Mouse (Mus musculus) cerebellum, postnatal 10 days (tissue): Measurements from ENCODE around the gene Ube2l3.
"Not testable (repeated sequence)": the region's sequence is repeated elsewhere in the genome, so short reads cannot be mapped to it uniquely, and the experiment has no call there.

Experiments used
- DNase-seq, 2 experiments: peaks; one replicate each; pipeline ENCODE4 v3.0.0; 2021; ENCODE audit warnings: mixed read lengths in 2 of 2

Gene Ube2l3

DNA sequence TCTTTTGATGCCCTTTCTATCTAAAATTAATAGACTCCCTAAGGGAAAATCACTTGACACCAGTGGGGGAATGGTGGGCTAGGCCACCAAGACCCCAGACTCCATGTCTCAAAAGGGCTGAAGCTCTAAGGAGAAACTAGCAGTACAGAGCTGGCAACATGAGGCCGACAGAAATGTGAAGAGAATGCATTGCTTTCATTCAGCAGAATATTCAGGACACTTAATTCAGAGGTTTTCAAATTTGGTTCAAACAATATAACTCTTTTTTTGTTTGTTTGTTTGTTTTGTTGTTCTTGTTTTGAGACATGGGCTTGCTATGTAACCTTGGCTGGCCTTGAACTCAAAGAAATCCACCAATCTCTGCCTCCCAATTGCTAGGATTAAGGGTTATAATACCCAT is at the start of gene Ube2l3:
Gene Ube2l3 (minus strand): TSS at position 101 of the 400 bp plus-strand sequence.
- DNase-seq = no peak

DNA sequence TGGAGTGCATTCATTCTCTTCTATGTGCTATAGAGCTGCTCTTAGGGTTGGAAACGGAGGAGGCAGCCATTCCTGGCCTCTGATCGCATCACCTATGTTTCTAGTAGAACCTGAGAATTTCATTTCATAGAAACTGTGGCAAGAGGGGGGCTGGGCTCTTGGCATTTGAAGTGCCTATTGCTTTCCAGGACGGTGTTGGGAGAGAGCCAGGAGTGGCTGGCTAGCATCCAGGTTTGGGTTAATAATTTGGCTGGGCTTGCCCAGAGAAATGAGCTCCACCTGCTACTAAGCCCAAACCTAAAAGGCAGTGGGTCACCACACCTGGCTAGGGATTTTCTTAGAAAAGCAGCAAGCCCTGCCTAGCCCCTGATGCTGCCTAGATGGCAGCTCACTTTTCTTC is 49.1 kb upstream of the Ube2l3 start:
- DNase-seq = peak; percentile 97 to 98

DNA sequence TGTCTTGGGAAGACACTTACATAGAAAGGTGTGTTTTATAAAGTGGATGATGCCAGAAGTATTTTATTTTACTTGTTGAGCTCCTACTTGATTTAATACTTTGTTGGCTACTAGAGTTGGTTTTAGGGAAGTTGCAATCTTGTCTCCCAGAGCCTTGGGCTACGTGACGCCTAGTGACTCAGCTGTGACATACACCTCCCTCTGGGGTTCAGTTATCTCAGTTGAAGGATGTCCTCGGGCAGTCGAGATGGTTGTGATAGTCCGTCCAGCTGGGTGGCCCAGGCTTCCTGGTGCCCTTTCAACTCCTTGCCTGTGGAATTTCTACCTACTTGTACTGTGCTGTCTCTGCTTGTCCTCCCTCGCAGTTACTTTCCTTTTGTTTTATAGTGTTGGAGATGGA is 46.7 kb upstream of the Ube2l3 start:
- no peak for DNase-seq

DNA sequence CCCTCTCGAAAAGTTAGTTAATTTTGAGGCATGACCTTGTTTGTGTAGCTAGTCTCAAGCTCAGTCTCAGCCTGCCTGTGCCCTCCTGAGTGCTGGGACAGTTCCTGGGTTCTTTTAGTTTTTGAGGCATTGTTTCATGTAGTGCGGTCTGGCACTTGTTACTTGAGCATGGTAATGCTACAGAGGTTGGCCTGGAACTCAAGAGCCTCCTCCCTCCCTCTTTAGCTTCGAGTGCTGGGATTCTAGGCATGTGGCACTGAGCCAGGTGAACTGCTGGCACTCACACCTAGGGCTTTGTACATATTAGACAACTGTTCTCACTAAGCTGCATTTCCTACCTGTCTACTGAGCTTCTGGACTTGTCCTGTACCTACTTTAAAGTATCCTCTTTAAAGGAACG is 45.3 kb upstream of the Ube2l3 start:
- peak; percentile 47 to 54 for DNase-seq

DNA sequence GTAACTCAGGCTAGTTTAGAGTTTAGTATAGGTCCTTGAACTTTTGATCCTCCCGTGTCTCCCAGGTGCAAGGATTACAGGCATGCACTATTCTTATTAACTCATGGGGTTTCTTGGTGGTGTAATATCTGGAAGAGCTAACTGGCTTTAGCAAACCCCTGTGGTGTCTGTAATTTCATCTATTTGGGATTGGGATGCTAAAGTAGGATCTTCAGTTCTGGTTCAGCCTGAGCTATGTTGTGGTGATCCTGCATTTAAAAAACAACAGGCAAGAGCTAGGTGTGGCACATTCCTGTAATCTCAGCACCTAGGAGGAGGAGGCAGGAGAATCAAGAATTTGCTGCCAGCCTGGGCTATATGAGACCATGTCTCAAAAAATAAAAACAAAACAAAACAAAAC is 42.5 kb upstream of the Ube2l3 start:
- no peak for DNase-seq

DNA sequence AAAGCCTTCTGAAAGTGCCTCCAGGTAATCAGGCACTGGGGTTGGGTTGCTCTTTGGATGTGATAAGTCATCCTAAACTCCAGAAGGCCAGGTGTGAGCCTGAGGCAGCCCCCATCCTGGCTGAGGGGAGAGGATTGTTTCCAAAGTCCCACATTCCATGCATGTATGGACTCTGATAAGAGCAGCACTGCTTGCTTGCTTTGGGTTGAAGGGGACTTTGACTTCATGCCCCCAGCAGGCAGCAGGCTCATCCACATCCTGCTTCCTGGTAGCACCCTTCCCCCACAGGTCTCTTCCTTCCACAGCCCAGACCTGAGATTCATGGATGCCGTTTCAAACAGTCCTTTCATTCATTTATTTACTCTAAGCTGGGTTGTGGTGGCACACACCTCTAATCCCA is 41.3 kb upstream of the Ube2l3 start:
- no peak for DNase-seq

DNA sequence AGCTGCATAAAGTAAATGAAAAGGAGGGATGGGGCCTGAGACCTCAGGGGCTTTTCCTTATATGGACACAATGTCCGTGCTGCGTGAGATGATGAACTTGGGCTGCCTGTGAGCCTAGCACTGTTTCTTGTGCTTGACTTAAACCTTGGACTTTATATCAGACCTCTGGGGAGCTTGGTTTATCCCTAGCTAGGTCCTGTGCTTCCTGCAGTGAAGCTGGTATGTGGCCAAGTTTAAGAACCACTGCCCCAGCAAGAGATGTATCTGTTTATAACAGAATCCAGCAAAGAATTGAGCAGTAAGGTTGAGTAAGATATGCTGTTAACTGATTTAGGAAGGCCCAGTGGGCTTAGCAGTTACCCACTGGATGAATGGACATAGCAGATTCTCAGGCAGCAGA is 37.0 kb upstream of the Ube2l3 start:
- no peak for DNase-seq

DNA sequence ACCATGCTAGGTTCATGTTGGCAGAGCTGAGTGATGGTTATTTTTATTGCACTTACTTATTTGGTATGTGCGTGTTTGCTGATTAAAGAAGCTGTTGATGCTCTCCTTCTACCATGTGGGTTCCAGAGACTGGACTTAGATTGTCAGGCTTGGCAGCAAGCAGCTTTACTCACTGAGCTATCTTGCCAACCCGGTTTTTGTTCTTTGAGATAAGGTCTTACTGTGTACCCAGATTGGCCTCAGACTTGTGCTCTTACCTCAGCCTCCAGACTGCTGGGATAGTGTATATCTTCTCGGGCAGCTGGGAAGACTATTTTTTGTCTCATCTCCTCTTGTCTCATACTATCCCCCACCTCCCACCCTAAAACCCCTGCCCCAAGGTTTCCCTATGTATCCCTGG is 35.2 kb upstream of the Ube2l3 start:
- no peak for DNase-seq

DNA sequence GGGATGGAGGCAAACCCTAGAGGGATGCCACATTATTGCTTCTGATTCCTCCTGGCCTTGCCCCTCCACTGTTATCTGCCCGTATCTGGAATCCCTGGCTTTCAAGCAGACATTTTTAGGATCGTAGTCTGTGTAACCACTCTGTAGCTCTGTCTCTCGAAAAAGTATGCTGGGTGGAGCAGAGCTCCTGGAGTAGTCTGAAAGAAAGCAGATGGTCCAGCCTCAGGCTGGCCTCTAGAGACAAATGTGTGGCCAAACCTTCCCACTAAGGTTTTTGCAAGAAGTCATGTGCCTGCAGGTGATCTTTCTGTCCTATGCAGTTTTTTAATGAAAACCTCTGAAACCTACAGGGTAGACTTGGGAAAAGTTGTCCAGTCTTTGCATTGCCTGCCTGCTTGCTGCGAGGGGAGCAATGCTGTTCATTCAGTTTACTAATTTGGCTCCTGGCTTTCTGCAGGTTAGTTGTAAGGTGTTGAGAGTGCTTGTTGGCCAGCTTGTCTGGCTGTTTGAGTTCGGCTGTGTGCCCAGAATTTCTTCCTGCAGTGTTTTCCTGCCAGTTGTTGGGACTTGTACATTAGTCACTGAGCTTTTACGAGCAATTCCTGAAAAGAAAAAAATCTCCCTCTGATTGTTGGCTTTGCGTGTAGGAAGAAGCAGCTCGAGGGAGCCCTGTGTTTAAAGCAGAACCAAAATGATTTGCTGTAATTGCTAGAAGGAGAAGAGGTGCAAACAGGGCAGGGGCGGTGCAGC is 32.6 kb upstream of the Ube2l3 start:
- DNase-seq = peak; percentile 62 to 69

DNA sequence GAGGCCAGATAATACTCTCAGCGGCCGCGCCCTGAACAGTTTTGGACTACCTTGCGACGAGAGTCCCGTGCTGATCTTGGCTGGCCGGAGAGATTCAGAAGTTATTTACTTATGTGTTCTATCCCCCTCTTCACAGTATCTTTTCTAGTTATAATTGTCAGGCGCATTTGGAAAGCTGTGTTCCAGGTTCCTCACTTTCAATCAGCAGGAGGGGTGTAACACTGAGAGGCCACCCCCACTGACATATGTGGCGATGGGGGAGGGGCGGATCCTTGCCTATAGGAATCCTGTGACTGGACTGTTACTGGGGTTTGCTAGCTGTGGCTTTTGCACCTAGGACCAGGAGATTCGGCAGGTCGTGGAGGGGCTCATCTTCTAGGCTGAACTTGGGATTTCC is 32.0 kb upstream of the Ube2l3 start:
- peak; percentile 75 to 77 for DNase-seq

DNA sequence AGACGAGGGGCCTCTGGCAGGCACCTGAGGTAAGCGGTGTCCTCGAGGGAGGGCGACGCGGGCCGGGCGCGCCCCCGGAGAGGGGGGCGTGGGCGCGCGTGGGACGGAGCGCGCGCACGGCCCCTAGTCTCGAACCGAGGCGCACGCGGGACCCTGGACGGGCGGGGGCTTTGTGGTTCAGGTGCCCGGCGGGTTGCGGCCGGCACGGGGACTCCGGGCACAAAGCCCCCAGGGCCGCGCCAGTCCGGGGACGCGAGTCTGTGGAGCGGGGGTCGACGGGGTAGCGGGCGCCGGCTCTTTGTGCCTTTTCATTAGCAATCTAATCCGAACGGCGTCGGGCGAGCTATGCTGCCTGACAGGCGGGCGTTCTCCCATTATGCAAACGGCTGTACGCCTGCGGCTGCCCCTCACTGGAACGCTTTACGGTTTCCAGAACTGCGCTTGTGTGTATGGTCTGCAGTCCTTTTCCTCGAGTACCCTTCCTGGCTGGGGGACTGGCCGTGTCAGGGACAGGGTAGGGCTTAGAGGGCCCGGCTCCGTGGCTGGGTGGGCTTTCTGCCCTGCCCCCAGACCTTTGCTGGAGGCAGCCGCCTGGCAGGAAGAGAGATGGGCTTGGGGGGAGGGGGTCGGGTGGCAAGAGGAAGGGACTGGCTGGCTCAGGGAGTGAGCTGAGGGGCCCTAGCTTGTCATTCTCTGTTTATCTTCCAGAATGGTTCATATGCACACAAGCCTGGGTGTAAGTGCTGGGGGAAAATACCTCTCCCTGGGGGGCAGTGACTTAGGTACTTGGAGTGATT is 31.5 kb upstream of the Ube2l3 start:
- peak; percentile 76 to 79 for DNase-seq

DNA sequence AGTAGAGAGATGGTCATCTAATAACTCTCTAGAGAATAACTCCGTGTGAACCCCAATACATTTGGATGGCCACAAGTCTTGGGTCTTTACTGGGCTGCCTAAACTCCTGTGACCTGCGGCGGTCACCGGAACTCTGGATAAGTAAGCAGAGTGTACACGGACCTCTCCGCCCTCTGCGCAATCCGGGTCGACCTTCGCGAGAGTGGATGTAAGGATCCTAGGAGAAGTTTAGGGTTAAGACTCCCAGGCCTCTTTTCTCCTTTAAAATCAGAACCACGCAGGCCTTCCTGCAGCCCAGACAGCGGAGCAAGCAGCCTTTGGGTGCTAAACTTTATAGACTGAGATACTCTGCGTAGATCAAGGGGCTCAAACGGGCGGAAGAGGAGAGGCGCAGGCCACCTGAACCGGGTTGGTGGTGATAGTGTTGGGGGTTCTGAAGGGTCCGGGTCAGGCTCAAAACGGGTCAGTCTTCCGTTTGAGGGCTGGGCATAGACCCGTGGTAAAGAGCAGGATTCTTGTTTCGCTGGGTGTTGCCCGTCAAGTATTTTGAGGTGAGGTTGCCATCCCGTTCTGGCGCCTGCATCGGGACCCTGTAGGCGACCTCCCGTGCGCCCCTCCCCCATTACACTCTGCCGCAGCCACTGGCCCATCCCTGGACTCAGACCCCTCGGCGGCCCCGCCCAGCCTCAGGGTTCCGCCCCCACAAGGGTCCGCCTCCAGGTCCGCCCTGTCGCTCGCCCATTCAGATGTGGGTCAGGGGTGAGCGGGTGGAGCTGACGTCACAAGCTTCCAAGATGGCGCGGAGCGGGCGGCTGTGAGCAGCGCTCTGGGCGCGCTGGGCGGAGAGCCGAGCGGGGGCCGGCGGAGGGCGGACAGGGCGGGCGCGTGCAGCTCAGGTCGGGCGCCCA is 30.6 kb upstream of the Ube2l3 start, which contains the start of gene Hic2:
Gene Hic2 (plus strand): TSS at position 779 of the 908 bp plus-strand sequence.
- DNase-seq = peak; percentile 96 to 98

DNA sequence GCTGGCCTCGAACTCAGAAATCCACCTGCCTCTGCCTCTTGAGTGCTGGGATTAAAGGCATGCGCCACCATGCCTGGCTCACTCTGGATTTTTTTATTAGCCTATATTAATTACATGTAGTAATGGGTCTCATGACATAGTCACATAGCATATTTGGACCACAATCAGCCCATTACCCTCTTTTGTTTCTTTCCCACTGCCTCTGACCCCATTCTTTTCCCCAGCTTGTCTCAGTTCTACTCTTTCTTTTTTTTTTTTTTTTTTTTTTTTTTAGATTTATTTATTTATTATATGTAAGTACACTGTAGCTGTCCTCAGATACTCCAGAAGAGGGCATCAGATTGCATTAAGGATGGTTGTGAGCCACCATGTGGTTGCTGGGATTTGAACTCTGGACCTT is 29.1 kb upstream of the Ube2l3 start:
- DNase-seq = not testable (repeated sequence)

DNA sequence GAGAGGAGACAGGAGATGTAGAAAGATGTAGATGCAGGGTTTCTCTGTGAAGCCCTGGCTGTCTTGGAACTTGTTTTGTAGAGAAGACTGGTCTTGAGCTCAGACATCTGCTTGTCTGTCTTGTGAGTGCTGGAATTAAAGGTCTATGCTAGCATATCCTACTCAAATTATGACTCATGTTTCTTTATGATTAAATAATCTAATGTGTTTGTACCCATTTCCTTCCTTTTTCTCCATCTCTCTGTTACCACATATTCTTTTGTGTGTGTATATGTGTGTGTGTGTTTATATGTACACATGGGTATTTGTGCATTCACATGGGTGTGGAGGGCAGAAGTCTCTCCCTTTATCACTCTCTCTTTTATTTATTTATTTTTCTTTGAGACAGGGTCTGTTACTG is 24.0 kb upstream of the Ube2l3 start:
- DNase-seq = no peak

DNA sequence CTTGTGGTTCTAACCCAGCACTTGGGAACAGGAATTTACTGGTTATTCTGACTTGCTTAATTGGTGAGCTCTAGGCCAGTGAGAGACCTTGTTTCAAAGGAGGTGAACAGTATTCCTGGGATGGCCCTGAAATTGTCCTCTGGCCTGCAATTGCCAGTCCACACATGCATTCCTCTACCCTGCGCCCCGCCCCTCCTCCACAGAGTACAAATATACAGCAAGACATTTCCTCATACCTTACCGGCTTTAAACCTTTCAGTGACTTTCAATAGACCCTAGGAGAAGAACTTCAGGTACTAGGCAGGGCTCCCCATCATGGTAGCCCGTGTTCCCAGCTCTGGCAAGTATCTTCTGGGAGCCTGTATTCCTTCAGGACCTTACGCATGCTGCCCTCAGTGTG is 23.1 kb upstream of the Ube2l3 start:
- DNase-seq = no peak

DNA sequence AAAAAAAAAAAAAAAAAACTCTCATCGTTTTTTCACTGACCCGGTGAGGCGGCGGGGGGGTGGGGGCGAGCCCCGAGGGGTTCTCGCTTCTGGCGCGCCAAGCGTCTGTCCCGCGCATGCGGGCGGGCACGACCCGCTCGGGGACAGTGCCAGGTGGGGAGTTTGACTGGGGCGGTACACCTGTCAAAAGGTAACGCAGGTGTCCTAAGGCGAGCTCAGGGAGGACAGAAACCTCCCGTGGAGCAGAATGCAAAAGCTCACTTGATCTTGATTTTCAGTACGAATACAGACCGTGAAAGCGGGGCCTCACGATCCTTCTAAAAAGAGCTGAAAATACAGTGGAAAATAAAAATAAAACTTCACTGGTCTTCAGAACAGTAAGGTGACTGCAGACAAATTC is 19.7 kb upstream of the Ube2l3 start:
- DNase-seq = peak; percentile 98 to 100

DNA sequence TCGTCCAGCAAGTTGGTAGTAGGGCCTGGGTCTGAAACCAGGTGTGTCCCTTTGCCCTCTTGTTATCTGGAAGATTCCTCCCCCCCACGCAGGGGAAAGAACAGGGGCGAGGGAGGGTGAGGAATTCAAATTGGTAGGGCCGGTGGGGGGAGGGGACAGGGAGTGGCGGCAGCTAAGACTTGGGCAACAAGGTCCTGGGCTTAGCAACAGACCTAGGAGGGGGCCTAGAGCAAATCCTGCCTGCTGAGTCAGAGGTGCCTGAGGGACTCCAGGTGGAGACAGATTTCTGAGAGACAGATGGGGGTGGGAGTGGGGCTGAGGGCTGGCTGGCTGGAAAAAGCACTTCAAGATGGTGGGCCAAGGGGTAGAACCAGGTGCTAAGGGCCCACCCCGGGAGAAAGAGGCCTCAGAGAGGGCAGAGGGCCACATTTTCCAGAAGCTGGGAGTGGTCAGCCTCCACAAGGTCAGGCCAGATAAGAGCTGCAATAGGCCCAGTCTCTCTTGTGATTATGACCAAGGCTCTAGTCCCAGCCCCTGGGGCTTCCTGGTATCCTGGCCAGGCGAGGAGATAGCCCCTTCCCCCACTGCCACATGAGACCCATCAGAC is 17.8 kb upstream of the Ube2l3 start:
- no peak for DNase-seq

DNA sequence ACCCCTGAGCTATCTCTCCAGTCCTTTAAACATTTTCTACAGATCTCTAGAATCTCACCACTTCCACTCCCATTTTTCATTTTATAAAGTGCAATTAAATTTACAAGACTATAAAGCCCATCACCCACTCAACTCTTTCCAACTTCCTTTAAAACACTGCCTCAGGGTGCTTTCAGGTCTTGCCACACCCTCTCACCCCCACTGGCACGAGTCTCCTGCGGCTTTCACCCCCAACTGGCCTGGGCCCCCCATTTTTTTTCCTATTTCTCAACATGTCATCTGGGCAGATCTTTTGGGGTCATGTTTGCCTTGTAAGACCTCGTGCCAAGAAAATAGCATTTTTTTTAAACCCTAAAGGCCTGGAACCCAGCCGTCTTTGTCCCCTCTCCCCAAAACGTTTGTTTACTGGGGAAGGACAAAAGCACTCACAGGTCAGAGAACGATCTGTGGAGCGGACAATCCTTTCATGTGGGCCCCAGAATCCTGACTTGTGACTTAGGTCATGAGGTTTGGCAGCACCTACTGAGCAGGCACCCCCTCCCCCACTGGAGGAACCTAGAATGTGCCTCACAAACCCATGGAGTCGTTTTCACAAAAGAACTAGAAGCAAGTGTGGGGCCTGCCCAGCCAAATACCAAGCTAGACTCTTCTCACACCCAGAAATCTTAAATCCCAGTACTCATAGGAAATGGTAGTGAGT is 14.6 kb upstream of the Ube2l3 start:
- DNase-seq = no peak

DNA sequence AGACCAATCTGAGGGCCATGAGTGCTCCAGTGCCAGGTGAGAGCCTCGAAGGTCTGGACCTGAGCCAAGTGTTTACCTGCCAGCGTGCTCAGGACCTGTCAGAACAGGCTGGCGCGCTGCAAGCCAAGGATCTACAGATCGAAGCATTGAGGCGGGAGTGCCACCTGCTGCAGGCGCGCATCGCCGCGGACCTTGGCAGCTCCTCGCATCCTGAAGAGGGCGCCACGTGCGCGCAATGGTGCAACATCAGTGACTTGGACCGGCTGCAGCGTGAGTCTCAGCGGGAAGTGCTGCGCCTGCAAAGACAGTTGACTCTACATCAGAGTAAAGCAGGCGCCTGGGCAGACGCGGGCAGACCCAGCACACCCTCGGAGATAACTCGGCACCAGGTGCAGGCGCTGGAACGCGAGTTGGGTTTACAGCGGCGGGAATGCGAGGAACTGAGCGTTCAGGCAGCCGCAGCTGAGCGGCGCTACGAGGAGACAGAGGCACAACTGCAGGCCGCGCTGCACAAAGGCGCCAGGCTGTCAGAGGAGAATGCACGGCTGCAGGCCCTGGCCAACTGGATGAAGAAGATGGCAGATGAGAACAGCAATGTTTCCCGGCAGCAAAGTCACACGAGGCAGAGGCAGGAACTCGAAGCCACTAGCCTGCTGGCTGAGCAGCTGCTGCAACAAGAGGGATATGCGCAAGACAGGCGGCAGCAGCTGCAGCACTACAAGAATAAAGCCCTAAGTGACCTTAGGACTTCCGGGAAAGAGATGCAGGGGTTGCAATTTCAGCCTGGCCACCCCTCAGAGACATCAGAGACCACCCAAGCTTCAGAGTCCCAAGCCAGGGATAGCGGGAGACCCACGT is 7.8 kb upstream of the Ube2l3 start:
- DNase-seq = peak; percentile 96 to 97

DNA sequence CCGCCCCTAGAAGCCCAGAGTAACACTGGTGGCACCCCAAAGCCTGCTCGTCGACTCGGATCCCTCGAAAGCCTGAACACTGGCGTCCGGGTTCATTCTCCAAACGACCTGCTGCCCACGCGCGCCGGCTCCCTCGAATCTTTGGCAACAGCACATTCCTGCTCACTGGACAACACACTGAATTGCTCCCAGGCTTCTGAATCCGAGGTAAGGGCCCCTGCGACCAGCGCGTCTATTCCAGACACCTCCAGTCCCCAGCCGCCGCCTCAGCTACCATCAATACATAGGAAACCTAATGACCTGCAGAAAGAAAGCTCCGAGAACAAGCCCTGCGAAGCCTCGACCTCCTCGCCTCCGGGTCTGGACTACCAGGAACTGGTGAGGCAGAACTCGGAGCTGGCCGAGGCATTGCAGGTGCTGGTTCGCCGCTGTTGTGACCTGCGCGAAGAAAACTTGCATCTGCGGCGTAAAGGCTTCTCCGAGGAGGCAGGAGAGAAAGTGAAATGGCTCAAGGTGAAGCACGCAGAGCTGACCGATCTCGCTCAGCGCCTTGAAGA is 7.0 kb upstream of the Ube2l3 start:
- DNase-seq = peak in 1 of 2 experiments; percentile 63
